Mouse (Mus musculus) heart, embryonic 13.5 days (tissue): ENCODE results near the gene Dtx3. TPM values are rescaled to one million over a fixed set of nuclear protein-coding genes. Genes with fewer than 3 reads are reported as not detected.
A peak's percentile ranks its signal among the peaks of the same experiment; 100 is the strongest.

ENCODE experiments used
- ATAC-seq: fragments of 200-750 bp; cut with Nextera tagmentation; 2 replicates; pipeline ENCODE4 v1.8.0; 2017; ENCODE audit warnings: moderate TSS enrichment; ENCODE audit not compliant: insufficient number of reproducible peaks, low FRiP score, low TSS enrichment; ENCODE audit errors: extremely low read depth
- H3K27ac ChIP-seq: fragments of 300-500 bp; sonication (generic); replicated peaks from 2 replicates; pipeline ENCODE4 v1.5.1; 2015; ENCODE audit warnings: moderate library complexity, mild to moderate bottlenecking, inconsistent platforms
- H3K27me3 ChIP-seq: fragments of 300-500 bp; sonication (generic); replicated peaks from 2 replicates; pipeline ENCODE4 v1.6.1; 2015; ENCODE audit warnings: mild to moderate bottlenecking, inconsistent platforms
- H3K36me3 ChIP-seq: fragments of 300-500 bp; sonication (generic); 2 replicates; pipeline ENCODE4 v1.6.1; 2015; ENCODE audit warnings: mild to moderate bottlenecking, inconsistent platforms
- H3K4me1 ChIP-seq: fragments of 300-500 bp; sonication (generic); 2 replicates; pipeline ENCODE4 v1.6.1; 2015; ENCODE audit warnings: inconsistent platforms
- H3K4me2 ChIP-seq: fragments of 300-500 bp; sonication (generic); 2 replicates; pipeline ENCODE4 v1.6.1; 2015; ENCODE audit warnings: inconsistent platforms, mild to moderate bottlenecking, moderate library complexity
- H3K4me3 ChIP-seq: fragments of 300-500 bp; sonication (generic); 2 replicates; pipeline ENCODE4 v1.5.1; 2015; ENCODE audit warnings: moderate library complexity, mild to moderate bottlenecking, inconsistent platforms
- H3K9ac ChIP-seq: fragments of 300-500 bp; sonication (generic); 2 replicates; pipeline ENCODE4 v1.6.1; 2015; ENCODE audit warnings: inconsistent platforms, mild to moderate bottlenecking, moderate library complexity
- H3K9me3 ChIP-seq: fragments of 300-500 bp; sonication (generic); 2 replicates; pipeline ENCODE4 v1.6.1; 2016; ENCODE audit warnings: inconsistent platforms
- WGBS: fragments of 180-500 bp; shearing (Covaris S2); methylation state at CpG from one replicate; pipeline ENCODE4 v1.1.7; 2015; ENCODE audit warnings: mixed read lengths; 5-methylcytosine and 5-hydroxymethylcytosine counted together
- polyA plus RNA-seq: library from polyadenylated mRNA; unstranded; fragments of >200 nt; fragmentation: Nextera tagmentation; extraction: Ambion mirVana; gene quantifications from 2 replicates; pipeline ENCODE4 v1.2.1, GENCODE M21; 2015

The Dtx3 gene
- polyA plus RNA-seq, 1 experiment from 2014 or later = 65.2 TPM

DNA sequence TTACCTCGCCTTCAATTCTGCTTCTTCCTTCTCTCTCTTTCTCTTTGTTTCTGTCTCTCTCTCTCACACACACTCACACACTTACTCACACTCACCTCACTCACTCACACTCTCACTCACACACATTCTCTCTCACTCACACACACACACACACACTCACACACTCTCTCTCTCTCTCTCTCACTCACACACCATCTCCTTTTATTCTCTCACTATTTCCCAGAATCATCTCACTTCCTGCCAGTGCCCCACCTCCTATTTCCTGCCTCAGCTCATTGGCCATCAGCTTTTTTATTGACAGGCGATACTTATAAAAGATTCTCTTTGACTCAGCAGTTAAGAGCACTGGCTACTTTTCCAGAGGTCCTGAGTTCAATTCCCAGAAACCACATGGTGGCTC lies 22.8 kb upstream of the Dtx3 start:
- no peak overlapping the region for H3K4me2 ChIP-seq
- no peaks in the 10 kb centered on the region for H3K36me3 ChIP-seq
- no peak overlapping the region for H3K9ac ChIP-seq
- 0 out of 2 replicates have a peak, but pooled peaks cover 3% of the 10 kb centered on the region for H3K9me3 ChIP-seq
- H3K4me3 ChIP-seq = no peak overlapping the region
- H3K4me1 ChIP-seq = no peaks in the 10 kb centered on the region
- H3K27ac ChIP-seq = no peak overlapping the region
- peaks cover 2% of the 10 kb centered on the region; the same call in 1 of the 2 replicates for H3K27me3 ChIP-seq
- 82% methylated on average over 2 of the region's 2 CpGs for WGBS
- no peak for ATAC-seq

DNA sequence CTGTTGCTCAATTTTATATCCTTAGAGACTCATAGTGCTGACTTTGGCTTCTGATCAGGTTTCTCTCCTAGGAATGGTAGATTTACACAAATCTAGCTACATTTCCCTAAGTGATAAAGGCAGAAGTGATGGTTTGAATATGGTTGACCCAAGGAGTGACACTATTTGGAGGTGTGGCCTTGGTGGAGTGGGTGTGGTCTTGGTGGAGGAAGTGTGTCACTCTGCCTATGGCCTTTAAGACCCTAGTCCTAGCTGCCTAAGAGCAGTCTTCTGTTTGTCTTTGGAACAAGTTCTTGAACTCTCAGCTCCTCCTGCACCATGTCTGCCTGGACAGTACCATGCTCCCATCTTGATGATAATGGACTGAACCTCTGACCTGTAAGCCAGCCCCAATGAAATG lies 21.6 kb upstream of the Dtx3 start:
- Histone ChIP-seq H3K9ac (no peak overlapping the region), H3K4me2 (no peak overlapping the region), H3K27ac (no peak overlapping the region), H3K4me3 (no peak overlapping the region), H3K9me3 (0 out of 2 replicates have a peak, but pooled peaks cover 3% of the 10 kb centered on the region), H3K27me3 (no peaks in the 10 kb centered on the region; the same call in 1 of the 2 replicates), H3K4me1 (no peaks in the 10 kb centered on the region), H3K36me3 (no peaks in the 10 kb centered on the region)
- ATAC-seq = no peak

DNA sequence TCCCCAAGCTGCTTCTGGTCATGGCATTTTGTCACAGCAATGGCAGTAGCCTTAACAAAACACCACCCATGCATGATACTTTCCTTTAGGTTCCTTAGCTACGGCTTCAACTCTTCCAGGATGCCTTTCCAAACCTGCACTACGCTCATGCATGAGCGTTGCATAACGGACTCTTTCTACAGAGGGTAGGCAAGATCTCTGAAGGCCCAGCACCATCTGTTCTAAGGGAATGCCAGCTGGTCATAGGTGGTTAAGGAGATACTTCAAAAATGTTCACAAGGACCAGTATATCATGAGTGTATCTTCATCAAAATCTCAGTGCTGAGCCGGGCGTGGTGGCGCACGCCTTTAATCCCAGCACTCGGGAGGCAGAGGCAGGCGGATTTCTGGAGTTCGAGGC lies 20.9 kb upstream of the Dtx3 start:
- WGBS = 88% methylated on average over 11 of the region's 11 CpGs
- no peak for ATAC-seq
- H3K4me2 ChIP-seq = no peak overlapping the region
- no peaks in the 10 kb centered on the region; the same call in 1 of the 2 replicates for H3K27me3 ChIP-seq
- no peaks in the 10 kb centered on the region for H3K4me1 ChIP-seq
- H3K9ac ChIP-seq = no peak overlapping the region
- H3K9me3 ChIP-seq = 0 out of 2 replicates have a peak, but pooled peaks cover 3% of the 10 kb centered on the region
- no peak overlapping the region for H3K4me3 ChIP-seq
- H3K27ac ChIP-seq = no peak overlapping the region
- H3K36me3 ChIP-seq = no peaks in the 10 kb centered on the region

DNA sequence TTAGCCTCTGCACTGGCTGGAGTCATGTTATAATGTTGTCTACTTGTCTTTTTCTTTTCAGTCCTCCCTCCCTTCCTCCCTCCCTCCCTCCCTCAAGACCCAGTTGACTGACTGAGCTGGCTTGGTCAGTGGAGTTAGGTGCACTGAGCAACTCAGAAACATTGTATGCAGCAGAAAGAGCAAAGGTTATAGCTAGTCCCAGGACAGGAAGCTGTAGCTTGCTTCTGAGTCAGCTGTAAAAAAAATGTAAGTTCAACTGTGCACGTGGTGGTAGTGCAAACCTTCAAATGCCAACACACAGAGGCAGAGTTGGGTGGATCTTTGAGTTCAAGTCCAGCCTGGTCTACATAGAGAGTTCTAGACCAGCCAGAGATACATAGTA lies 18.9 kb upstream of the Dtx3 start:
- no peak for ATAC-seq
- peaks cover 15% of the 10 kb centered on the region for H3K4me1 ChIP-seq
- H3K36me3 ChIP-seq = no peaks in the 10 kb centered on the region
- H3K9me3 ChIP-seq = no peaks in the 10 kb centered on the region
- no peak overlapping the region for H3K4me2 ChIP-seq
- no peak overlapping the region for H3K4me3 ChIP-seq
- no peak overlapping the region for H3K27ac ChIP-seq
- H3K9ac ChIP-seq = no peak overlapping the region
- H3K27me3 ChIP-seq = no peaks in the 10 kb centered on the region; the same call in 1 of the 2 replicates
- WGBS = 35% methylated on average over 1 of the region's 1 CpGs

DNA sequence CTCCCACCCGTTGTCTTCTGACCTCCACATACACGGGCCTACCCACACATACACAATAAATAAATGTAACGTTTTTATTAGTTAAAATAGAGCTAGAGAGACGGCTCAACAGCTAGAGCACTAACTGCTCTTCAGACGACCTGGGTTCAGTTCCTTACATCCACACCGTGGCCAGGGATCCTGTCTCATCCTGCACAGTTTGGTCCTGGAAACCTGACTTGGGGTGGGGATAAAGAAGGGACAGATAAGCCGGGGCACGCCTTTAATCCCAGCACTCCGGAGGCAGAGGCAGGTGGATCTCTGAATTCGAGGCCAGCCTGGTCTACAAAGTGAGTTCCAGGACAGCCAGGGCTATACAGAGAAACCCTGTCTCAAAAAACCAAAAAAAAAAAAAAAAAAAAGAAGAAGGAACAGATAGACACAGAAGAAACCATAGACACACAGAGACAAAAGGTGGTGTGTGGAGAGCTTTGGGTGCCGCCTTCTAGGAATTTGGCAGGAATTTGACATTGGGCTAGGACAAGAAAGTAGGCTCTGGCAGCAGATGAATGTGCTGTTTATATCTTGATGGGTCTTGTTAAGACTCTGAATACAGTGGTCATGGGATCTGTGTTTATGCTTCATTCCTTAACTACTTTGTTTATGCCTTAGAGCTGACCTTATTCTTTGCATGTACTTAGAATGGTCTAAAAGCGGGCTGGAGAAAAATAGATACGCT lies 18.3 kb upstream of the Dtx3 start:
- Histone ChIP-seq H3K9ac (no peak overlapping the region), H3K27me3 (no peaks in the 10 kb centered on the region; the same call in 1 of the 2 replicates), H3K4me3 (no peak overlapping the region), H3K9me3 (no peaks in the 10 kb centered on the region), H3K4me2 (no peak overlapping the region), H3K36me3 (0 out of 2 replicates have a peak, but pooled peaks cover under 1% of the 10 kb centered on the region), H3K4me1 (peaks cover 20% of the 10 kb centered on the region), H3K27ac (no peak overlapping the region)
- no peak for ATAC-seq
- 75% methylated on average over 13 of the region's 13 CpGs for WGBS

DNA sequence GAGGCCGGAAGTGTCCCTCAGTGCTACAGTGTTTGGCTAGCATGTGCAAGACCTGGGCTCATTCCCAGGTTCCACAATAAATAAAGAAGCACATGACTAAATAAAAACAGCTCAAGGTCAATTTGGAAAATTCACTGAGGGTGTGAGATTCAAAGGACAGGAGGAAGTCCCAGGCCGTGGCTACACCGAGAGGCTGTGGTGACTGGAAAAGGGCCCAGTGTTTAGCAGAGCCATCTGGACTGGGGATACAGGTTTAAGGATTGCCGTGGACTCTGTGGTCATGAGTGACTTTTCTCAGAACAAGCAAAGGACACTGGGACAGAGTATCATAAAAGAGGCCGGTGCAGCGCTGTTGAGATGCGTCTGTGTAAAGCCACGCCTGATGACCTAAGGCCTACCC lies 17.7 kb upstream of the Dtx3 start:
- Histone ChIP-seq H3K9me3 (no peaks in the 10 kb centered on the region), H3K9ac (no peak overlapping the region), H3K4me2 (no peak overlapping the region), H3K4me3 (no peak overlapping the region), H3K36me3 (peaks cover 7% of the 10 kb centered on the region), H3K4me1 (peaks cover 25% of the 10 kb centered on the region), H3K27ac (no peak overlapping the region), H3K27me3 (no peaks in the 10 kb centered on the region; the same call in 1 of the 2 replicates)
- 88% methylated on average over 8 of the region's 8 CpGs for WGBS
- no peak for ATAC-seq

DNA sequence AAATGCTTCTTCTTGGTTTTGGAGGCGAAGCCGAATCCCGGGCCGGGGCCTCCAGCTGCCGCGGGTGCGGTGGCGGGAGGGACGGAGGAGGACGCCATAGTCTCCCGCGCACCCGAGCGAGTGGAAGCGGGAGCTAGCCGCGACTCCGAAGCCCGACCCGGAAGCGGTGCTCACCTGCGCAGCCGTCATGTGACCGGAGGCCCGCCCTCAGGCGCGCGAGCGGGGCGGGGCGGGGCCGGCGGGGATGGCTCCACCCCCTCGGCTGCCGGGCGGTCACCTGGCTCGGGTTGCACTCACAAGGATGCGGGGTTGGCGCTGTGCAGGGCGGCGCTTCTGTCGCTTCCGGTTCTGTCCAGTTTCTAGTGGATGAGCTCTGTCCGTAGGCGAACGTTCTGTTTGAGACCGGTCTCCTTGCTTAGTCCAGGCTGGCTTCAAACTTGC lies 15.9 kb upstream of the Dtx3 start, which contains the start of gene Pip4k2c:
Gene Pip4k2c, minus strand, starts transcription at position 172 of the 441 bp plus-strand sequence.
- H3K27me3 ChIP-seq = no peaks in the 10 kb centered on the region; the same call in 1 of the 2 replicates
- H3K4me1 ChIP-seq = peaks cover 25% of the 10 kb centered on the region
- H3K27ac ChIP-seq = peak within 1 kb of the TSS; percentile 75
- H3K9ac ChIP-seq = peak within 1 kb of the TSS; percentile 93
- peak within 1 kb of the TSS; percentile 96 for H3K4me3 ChIP-seq
- H3K9me3 ChIP-seq = no peaks in the 10 kb centered on the region
- H3K36me3 ChIP-seq = peaks cover 24% of the 10 kb centered on the region
- WGBS = under 1% methylated on average over 47 of the region's 47 CpGs
- H3K4me2 ChIP-seq = peak within 1 kb of the TSS; percentile 84
- peak; percentile 97 for ATAC-seq

DNA sequence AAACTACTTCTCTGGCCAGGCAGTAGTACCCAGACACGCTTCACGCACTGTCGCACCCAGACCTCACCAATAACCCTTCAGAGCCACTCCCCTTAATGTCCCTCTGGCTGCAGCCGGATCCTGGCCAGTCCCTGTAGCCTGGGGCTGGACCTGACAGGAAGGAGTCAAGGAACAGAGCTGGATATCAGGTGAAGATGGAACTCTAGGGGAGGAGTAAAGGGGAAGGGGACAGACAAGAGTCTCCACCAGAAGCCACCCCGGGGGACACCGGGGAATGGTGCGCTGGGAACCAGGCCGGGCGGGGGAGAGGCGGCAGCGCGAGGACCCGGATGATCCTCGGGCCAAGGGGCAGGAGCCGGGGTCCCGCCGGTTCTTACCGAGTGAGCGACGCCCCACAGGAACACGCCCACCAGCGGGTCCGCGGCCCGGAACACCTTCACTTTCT lies 15.5 kb upstream of the Dtx3 start:
- Histone ChIP-seq H3K4me2 (peak overlapping the region; percentile 84), H3K27ac (peak overlapping the region; percentile 75), H3K9me3 (no peaks in the 10 kb centered on the region), H3K4me1 (peaks cover 25% of the 10 kb centered on the region), H3K9ac (peak overlapping the region; percentile 93), H3K36me3 (peaks cover 27% of the 10 kb centered on the region), H3K4me3 (peak overlapping the region; percentile 96), H3K27me3 (no peaks in the 10 kb centered on the region; the same call in 1 of the 2 replicates)
- peak; percentile 57 for ATAC-seq
- WGBS = 1% methylated on average over 25 of the region's 25 CpGs

DNA sequence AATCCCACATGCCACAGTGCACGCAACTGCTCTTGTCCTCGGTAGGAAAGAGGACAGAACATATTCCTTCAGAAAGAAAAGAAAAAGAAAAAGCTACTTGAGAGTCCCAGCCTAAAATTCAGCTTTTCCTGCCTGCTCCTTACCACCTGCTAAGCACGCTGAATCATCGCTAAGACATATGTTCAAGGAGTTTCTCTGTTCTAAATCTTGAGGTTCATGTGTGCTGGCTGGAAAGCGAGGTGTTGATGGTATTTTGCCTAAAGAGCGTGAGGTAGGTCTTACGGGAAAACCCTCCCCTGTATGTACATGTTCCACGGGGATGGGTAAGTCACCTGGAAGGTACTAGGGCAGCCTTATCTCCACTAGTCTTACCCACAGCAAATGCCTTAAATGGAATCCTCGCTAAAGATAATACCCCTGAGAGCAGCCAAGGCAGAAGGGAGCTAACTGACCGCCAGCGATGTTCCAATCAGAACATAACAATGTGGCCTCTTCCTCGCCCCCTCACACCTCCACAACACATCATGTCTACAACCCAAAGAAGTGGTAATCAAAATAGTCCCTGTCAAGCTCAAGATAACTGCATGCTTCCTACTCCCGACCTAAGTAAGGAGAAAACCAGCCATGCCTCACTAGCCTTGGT lies 14.5 kb upstream of the Dtx3 start:
- H3K9ac ChIP-seq = peak overlapping the region; percentile 93
- 0 out of 2 replicates have a peak overlapping the region, but pooled peaks have one; percentile 21 for H3K27ac ChIP-seq
- ATAC-seq = no peak
- no peaks in the 10 kb centered on the region for H3K9me3 ChIP-seq
- no peaks in the 10 kb centered on the region; the same call in 1 of the 2 replicates for H3K27me3 ChIP-seq
- H3K36me3 ChIP-seq = peaks cover 37% of the 10 kb centered on the region
- H3K4me2 ChIP-seq = peak overlapping the region; percentile 84
- WGBS = 71% methylated on average over 13 of the region's 13 CpGs
- H3K4me1 ChIP-seq = peaks cover 25% of the 10 kb centered on the region
- H3K4me3 ChIP-seq = peak overlapping the region; percentile 96

DNA sequence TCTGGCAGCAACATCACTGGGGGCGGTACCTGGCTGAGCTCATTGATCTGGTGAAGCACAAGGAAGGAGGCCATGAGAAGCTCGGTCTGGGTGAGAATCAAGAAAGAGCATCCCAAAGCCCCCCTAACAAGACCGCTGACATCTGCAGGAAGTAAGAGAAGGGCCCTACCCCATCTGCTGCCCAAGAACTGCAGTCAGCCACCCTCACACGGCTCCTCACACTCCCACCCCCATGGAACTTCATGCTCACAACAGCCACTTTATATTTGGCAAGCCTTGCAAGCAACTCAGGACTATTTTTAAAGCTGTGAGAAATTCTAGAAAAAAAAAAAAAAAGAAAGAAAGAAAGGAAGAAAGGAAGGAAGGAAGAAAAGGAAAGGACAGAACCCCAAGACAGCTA lies 13.4 kb upstream of the Dtx3 start:
- 75% methylated on average over 4 of the region's 4 CpGs for WGBS

DNA sequence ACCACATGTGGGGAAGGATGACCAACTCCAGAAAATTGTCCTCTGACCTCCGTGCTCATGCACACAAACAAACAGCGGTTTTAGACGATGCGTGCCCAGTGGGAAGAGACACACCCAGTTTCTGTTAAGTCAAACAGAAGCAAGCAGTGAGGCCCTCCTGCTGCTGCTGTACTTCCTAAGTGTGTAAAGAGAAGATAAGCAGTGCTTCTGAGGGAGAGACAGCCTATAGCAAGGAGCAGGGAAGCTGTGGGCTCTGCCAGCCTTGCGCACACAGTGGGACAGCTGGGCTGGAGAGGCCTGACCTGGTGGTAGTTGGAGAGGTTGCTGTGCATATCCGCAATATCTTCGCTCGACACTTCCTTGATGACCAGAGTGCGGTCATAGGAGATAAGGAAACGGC lies 9.8 kb upstream of the Dtx3 start:
- 61% methylated on average over 10 of the region's 10 CpGs for WGBS
- Histone ChIP-seq H3K9ac (no peak overlapping the region), H3K4me3 (0 out of 2 replicates have a peak overlapping the region, but pooled peaks have one; percentile 8), H3K9me3 (no peaks in the 10 kb centered on the region), H3K27ac (peak overlapping the region; percentile 65), H3K4me2 (peak overlapping the region; percentile 44), H3K36me3 (peaks cover 80% of the 10 kb centered on the region), H3K4me1 (peaks cover 20% of the 10 kb centered on the region), H3K27me3 (no peaks in the 10 kb centered on the region)
- peak; percentile 70; the same call in 1 of the 2 replicates for ATAC-seq

More for the DNA sequence above, 13.4 kb upstream of the Dtx3 start:
- 0 out of 2 replicates have a peak overlapping the region, but pooled peaks have one; percentile 50 for H3K9ac ChIP-seq
- H3K36me3 ChIP-seq = peaks cover 48% of the 10 kb centered on the region
- H3K4me2 ChIP-seq = peak overlapping the region; percentile 84
- H3K4me3 ChIP-seq = no peak overlapping the region
- no peaks in the 10 kb centered on the region for H3K9me3 ChIP-seq
- peaks cover 25% of the 10 kb centered on the region for H3K4me1 ChIP-seq
- no peaks in the 10 kb centered on the region for H3K27me3 ChIP-seq
- ATAC-seq = no peak
- no peak overlapping the region for H3K27ac ChIP-seq
